Mouse (Mus musculus) heart, adult 11 months (tissue): ENCODE data around the gene Gm19965.

Source experiments
- DNase-seq: peaks from one replicate; pipeline ENCODE4 v3.0.0; 2022

Gene Gm19965

DNA sequence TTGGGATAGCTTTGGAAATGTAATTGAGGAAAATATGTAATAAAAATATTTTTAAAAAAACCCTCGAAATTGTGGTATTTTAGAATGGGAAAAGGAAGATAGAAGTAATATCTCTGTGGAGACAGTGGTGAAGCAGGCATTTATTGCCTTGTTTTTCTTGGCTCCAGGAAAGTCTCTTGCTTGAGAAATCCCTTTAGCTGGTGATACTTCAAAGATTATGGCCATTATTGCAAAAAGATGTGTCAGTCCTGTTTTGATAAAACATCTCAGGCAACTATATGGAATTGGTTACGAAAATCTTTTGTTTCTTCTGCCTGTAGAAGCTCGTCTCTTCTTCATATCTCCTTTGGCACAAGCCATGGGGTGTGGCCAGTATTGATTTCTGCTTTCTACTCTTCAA is at the start of gene Gm19965:
TSS of gene Gm19965 (plus strand) at position 301 of the 400 bp plus-strand sequence.
- no peak for DNase-seq

DNA sequence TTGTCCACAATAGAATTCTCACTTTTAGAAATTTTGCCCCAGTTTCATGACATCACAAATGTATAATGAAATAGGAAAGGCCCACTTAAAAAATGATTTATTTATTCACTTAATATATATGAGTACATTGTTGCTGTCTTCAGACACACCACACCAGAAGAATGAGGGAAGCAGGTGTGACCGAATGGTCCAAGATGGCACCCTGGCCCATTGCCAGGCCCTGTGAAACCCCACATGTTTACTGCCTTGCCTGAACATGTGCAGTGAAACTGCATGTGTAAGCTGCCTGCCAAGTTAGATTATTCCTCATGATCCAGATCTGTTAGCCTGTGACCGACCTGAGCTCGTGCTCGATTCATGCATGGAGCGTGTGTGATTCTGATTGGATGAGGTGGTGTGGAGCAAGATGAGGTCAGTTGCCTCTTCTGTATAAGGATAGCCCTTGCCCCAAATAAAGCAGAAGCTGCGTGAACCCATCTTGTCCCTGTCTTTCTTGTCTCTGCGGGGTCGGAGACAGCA is 20.3 kb upstream of the Gm19965 start:
- no peak for DNase-seq
